Mouse (Mus musculus) kidney, postnatal 36 days (tissue): ENCODE measurements at regions not wholly inside any gene's neighbourhood (a gene's known extent, or its start where the extent isn't known, plus 50 kb on each side); places are given as distances from the start of the nearest gene placed in this dataset.

ENCODE experiments used
- DNase-seq, 2 experiments: peaks; one replicate each; pipeline ENCODE4 v3.0.0; 2021 to 2022; ENCODE audit warnings: mixed read lengths in 2 of 2

- no peak for DNase-seq
Observed at GRCm38 (mm10) chr16:15052389-15052923, 146.1 kb downstream of the Efcab1 start.

GRCm38 (mm10) chr16:15052924-15053793 lies 146.8 kb downstream of the Efcab1 start:
- DNase-seq = peak; percentile 12 to 26

GRCm38 (mm10) chr16:15053840-15054239 lies 147.4 kb downstream of the Efcab1 start:
- DNase-seq = no peak

- DNase-seq = no peak
Observed at GRCm38 (mm10) chr16:15054306-15055001, 148.0 kb downstream of the Efcab1 start.

- DNase-seq = no peak
Observed at GRCm38 (mm10) chr16:15055697-15056096, 149.3 kb downstream of the Efcab1 start.

GRCm38 (mm10) chr16:15070485-15070960 lies 164.1 kb downstream of the Efcab1 start:
- no peak for DNase-seq

- no peak for DNase-seq
Observed at GRCm38 (mm10) chr16:15074407-15074806, 168.0 kb downstream of the Efcab1 start.

- no peak for DNase-seq
Observed at GRCm38 (mm10) chr16:15083692-15084091, 177.3 kb downstream of the Efcab1 start.

- no peak for DNase-seq
Observed at GRCm38 (mm10) chr16:15084147-15084752, 177.8 kb downstream of the Efcab1 start.

- DNase-seq = peak; percentile 46 to 62
Observed at GRCm38 (mm10) chr16:15084753-15085728, 178.6 kb downstream of the Efcab1 start.

GRCm38 (mm10) chr16:15086556-15086955 lies 180.2 kb downstream of the Efcab1 start:
- DNase-seq = no peak

GRCm38 (mm10) chr16:15103938-15104337 lies 197.5 kb downstream of the Efcab1 start:
- DNase-seq = no peak

- no peak for DNase-seq
Observed at GRCm38 (mm10) chr16:15107234-15107633, 200.8 kb downstream of the Efcab1 start.

GRCm38 (mm10) chr16:15113131-15113530 lies 204.1 kb upstream of the Gm21897 start:
- DNase-seq = no peak

- DNase-seq = no peak
Observed at GRCm38 (mm10) chr16:15113989-15114556, 203.2 kb upstream of the Gm21897 start.

GRCm38 (mm10) chr16:15114574-15115230 lies 202.6 kb upstream of the Gm21897 start:
- DNase-seq = no peak

GRCm38 (mm10) chr16:15115386-15115785 lies 201.9 kb upstream of the Gm21897 start:
- no peak for DNase-seq

- DNase-seq = peak; percentile 20 to 62
Observed at GRCm38 (mm10) chr16:15119799-15120198, 197.5 kb upstream of the Gm21897 start.

- DNase-seq = no peak
Observed at GRCm38 (mm10) chr16:15128996-15129395, 188.3 kb upstream of the Gm21897 start.

GRCm38 (mm10) chr16:15129806-15130205 lies 187.5 kb upstream of the Gm21897 start:
- no peak for DNase-seq

GRCm38 (mm10) chr16:15157852-15158251 lies 159.4 kb upstream of the Gm21897 start:
- DNase-seq = no peak
